Mouse (Mus musculus): ENCODE measurements around the gene Katna1. TPM values are rescaled to one million over a fixed set of nuclear protein-coding genes. Genes with fewer than 3 reads are reported as not detected.

Katna1 gene
- total RNA-seq, 2 experiments from 2014 or later, result 14.9 to 15.1 TPM

DNA sequence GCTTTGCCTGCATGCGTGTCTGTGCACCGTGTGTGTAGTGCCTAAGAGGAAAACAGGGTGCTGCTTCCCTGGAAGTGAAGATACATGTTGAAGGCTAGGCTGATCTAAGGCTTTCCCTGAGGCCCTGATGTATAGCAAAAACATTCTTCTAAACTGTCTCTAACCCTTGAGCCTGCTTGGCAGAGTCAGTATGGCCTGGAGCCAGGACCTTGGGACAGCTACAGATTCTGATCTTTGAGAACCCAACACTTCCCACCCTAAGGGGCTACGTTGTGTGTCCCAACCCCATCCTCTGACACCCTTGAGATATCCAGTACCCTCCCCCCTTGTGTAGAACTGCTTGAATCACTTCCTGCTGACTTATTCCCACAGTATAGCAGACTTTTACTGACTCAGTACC lies 52.6 kb downstream of the Katna1 start:
- no peak for DNase-seq (ENCODE audit: low spot score in 2 of 2)

DNA sequence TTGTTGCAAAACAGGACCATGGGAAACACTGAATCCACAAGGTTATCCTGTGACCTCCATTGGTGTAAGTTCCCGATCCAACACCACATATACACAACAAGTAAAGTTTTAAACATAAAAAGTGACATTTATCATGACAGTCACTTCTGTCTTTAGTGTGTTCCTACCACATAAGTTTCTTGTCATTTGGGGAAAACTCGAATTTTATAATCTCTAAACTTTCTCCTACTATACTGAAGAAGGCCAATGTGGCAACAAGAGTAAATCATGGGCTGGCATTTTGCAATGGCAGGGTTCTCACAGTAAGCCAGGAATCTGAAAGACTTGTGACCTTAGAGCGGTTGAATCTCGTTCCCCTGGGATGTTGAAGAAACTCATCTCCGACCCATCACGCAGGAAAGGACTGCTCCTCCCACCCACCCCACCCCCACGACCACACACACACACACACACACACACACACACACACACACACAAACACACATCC lies 54.0 kb downstream of the Katna1 start:
- no peak for DNase-seq (ENCODE audit: low spot score in 2 of 2)

DNA sequence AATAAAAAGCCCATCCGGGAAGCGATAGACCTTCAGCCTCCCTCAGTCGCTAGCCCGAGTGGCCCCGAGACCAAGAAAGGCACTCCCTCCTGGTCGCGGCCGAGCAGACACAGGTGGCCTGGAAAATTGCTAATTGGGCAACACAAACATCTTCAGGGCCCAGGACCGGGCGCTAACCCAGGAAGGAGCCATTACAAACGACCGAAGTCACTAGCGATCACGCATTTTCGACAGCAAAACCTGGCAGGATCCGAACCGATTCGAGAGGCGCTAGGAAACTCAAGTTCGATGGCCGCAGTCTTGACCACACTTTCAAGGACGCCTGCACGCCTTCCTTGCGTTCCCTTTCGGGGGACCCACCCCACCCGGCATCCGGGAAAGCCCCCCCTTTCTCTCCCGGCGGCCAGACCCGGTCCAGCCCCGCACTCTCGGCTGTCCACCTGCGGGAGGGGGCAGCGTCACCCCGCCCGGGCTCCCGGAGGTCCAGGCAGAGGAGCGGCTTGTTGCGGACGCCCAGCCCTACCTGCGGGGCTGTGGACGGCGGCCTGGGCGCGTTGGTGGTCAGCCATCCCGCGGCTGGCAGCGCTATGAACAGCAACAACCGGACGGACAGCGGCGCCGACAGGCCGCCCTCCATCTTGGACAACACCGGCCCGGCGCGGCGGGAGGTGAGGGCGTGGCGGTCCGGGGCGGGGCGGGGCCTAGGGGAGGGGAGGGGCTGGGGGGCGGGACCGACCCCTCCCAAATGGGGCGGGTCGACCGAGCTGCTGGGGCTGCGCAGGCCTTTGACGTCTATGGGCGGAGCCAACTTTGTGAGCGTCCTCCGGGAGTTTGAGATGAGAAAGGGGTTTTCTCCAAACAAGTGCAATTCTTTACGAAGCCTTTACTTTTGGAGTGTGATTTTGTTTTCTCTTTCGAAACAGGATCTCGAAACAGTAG lies 54.7 kb downstream of the Katna1 start:
- peak; percentile 77 to 87 for DNase-seq (ENCODE audit: low spot score in 2 of 2)

DNA sequence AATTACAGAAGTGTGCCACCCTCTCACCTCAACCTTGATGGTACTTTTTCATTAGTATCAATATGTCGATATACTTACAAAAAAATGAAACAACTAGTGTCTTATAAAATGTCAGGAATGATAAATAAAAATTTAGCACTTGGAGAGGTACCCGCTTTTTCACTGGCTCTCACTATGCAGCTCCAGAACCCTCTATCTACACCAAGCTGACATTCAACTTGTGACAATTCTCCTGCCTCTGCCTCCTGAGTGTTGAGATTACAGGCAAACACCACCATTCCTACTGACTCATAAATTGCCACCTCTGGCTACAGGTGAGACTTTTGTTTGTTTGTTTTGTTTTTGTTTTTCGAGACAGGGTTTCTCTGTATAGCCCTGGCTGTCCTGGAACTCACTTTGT lies 55.4 kb downstream of the Katna1 start:
- no peak for DNase-seq (ENCODE audit: low spot score in 2 of 2)

DNA sequence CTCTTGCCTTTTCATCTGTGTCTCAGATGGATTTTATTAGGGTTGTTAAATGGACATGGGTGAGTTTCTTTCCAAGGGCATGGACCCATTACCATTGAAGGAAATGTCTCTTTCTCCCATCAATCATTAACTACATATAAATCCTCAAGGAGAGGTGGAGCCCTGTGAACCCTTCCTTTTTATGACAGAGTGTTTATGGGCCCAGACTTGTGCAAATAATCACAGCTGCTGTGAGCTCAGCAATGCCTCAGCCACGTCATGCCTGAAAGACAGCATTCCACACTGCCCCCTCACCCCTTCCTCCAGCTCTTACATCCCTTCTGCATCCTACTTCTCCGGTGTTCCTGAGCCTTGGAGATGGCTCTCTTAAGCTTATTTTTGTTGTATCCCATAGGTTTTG lies 61.5 kb downstream of the Katna1 start:
- DNase-seq (ENCODE audit: low spot score in 2 of 2), result no peak

DNA sequence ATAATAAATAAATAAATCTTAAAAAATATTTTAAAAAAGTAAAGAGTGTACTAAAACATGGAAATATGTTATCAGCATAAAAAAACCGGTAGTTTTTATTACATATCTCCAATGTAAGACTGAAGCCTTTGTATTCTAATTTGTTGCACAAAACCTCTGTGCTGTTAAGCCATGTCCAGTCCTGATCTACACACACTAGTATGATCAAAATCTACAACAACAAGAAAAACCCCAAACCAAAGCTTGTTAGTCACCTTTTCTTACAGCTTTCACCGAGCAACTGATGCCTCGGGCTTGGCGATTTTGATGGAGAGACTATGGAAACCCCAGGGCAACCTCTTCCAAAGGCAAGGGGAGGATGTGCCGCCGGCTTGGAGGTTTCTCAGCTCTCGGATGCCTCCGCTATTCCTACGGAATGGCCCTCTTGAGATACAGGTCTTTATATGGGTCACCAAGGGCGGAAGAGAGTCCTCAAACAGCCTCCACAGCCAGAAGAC lies 66.5 kb downstream of the Katna1 start:
- no peak for DNase-seq (ENCODE audit: low spot score in 2 of 2)

DNA sequence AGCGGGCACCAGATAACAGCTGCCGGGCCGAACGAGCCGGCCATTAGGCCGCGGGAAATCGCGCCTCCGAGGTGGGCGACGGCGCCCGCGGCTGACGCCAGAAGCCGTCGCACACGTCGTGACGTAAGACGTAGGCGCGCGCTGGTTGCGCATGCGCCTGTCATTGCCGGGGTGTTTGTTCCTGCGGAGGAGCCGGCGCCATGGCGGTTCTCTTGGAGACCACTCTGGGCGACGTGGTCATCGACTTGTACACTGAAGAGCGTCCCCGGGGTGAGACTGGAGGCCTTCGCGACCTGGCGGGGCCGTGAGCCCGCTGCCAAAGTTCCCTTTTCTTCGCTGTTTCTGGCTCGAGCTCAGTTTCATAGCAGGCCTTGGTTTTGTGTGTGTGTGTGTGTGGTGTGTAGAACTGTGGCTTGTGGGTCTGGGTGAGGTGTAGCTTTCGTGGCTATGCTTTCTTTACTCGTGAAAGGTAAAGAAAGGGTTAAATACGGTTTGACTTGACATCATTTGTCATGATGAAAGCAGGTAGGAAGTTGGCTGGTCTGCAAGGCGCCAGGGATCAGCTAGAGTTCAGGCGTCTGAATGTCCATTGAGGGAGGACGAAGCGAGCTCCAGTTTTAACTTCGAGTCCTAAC lies 67.1 kb downstream of the Katna1 start, which contains the start of the genes Ginm1 and Ppil4:
Ginm1 (minus strand) TSS at position 74 of the 635 bp plus-strand sequence.
Ppil4 (plus strand) TSS at position 141 of the 635 bp plus-strand sequence.
- DNase-seq (ENCODE audit: low spot score in 2 of 2), result peak; percentile 91 to 93

DNA sequence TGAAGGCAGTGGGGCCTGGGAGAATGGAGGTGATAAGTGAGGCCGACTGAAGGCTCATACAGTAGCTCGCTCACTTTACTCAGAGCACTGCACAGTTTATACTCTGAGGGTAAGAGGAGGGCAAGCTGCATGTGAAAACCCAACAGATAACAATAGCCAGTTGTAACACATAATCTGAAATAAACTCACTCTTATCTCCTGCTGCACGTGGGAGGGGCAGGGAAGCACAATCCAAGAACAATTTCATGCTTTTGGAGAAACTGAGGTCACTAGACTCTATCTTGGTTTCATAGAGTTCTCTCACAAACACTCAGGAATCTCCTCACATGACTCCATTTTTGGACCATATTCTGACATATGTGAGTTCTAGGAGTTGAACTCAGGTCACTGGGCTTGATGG lies 75.5 kb downstream of the Katna1 start:
- DNase-seq (ENCODE audit: low spot score in 2 of 2), result no peak

DNA sequence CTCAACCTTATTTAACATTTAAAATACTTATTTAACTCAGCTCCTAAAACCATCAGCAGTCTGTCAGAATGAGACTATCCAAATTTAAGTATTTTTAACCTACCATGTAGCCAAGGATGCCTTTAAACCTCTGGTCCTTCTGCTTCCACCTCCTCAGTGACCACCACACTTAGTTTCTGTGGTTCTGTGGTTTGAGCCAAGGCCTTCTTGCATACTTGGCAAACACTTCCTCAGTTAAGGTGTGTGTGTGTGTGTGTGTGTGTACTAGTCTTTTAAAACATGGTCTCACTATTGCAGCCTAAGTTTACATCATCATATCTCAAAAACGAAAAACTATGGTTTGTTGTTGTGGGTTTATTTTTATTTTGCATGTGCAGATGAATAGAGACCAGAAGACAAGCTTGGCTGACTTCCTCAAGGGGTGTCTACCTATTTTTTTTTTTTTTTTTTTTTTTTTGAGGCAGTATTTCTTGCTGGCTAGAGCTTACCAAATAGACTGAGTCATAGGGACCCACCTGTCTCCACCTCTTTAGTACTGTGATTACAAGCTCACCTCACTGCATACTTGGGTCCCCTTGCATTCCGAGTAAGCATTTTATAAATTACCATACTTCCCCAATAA lies 76.8 kb downstream of the Katna1 start:
- no peak for DNase-seq (ENCODE audit: low spot score in 2 of 2)

DNA sequence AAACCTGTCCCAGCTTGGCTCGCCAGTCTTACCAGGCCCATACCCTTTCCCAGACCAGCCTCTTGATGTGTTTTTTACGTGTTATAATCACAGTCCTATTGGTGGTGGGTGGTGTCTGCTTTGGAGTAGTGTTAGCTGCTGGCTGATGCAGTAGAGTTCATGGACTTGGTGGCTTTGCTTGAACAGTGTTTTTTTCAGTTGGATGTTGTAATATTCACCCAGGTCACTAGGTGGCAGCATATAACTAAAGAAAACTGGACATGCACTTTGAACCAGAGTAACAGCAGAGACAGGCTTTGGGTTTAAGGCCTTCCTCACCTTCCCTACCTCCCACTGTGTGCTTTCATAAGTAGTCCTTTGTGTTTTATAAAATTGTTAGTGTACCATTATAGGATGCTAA lies 84.1 kb downstream of the Katna1 start:
- peak; percentile 45 to 59 for DNase-seq (ENCODE audit: low spot score in 2 of 2)

Other genes with a start within 250 kb of the Katna1 start
- gene Lrp11, start 136.2 kb upstream of the Katna1 start, total RNA-seq (2021), result 100 to 1,000 TPM; 135 to 141 TPM
- gene Nup43, start 58.5 kb upstream of the Katna1 start, total RNA-seq (2021), result 1 to 10 TPM; 7.2 to 9.2 TPM
- 100 to 1,000 TPM; 130 to 133 TPM for gene Pcmt1, start 44.9 kb upstream of the Katna1 start, total RNA-seq (2021)
- 10 to 100 TPM; 50.7 to 54.9 TPM for gene Lats1, start 44.8 kb upstream of the Katna1 start, total RNA-seq (2021)
- gene Ginm1, start 66.8 kb downstream of the Katna1 start, total RNA-seq (2021), result 10 to 100 TPM; 25.6 to 26.0 TPM
- 10 to 100 TPM; 34.0 to 38.9 TPM for gene Ppil4, start 66.9 kb downstream of the Katna1 start, total RNA-seq (2021)
- under 1 TPM; 0.16 to 0.22 TPM for gene Zc3h12d, start 106.5 kb downstream of the Katna1 start, total RNA-seq (2021)
- 10 to 100 TPM; 61.9 to 69.2 TPM for gene Tab2, start 230.2 kb downstream of the Katna1 start, total RNA-seq (2021)